Mouse (Mus musculus): Measurements from ENCODE around the gene Aprt.

DNA sequence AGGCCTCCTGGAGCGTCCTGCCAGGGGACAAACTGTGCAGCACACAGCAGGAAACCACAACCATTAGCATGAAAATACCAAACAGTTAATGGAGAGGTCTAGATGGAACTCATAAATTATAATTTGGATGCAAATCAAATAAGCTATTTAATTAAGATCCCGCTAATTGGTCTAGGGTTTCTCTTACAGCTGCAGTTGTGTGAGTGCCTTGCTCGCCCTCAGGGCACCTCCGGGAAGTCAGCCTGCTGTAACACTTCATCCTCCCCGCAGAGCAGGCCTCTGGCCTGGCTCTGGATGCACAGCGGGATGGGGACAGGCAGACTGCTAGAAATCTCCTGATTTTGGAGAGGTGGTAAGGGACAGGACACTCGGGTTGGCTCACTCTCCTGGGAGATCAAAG lies 9.5 kb upstream of the Aprt start:
- no peak for TF ChIP-seq CTCF (IDR thresholded peaks at IDR 0.05; ENCODE audit: insufficient read depth, low read length)
- no peak for TF ChIP-seq POLR2A (IDR thresholded peaks at IDR 0.05; ENCODE audit: borderline replicate concordance, extremely low read depth, low read depth, low read length)
